Mouse (Mus musculus) ES-E14 (cell line): ENCODE measurements around the gene Fam184a.
"Not testable (repeated sequence)": the region's sequence is repeated elsewhere in the genome, so short reads cannot be mapped to it uniquely, and the experiment has no call there.

Source experiments
- HCFC1 ChIP-seq: IDR thresholded peaks from 2 replicates; pipeline ENCODE4 v1.6.1; 2012; ENCODE audit warnings: low read length, inconsistent platforms, borderline replicate concordance; ENCODE audit not compliant: insufficient read depth
- ZC3H11A ChIP-seq: IDR thresholded peaks from 2 replicates; pipeline ENCODE4 v1.6.1; 2012; ENCODE audit warnings: low read depth, mild to moderate bottlenecking, inconsistent platforms, low read length, borderline replicate concordance

- TF ChIP-seq HCFC1, ZC3H11A: not testable (repeated sequence)
Observed at GRCm38 (mm10) chr10:53654239-53654638, 96.7 kb downstream of the Fam184a start.
